Mouse (Mus musculus): Measurements from ENCODE around the gene Macf1.

DNA sequence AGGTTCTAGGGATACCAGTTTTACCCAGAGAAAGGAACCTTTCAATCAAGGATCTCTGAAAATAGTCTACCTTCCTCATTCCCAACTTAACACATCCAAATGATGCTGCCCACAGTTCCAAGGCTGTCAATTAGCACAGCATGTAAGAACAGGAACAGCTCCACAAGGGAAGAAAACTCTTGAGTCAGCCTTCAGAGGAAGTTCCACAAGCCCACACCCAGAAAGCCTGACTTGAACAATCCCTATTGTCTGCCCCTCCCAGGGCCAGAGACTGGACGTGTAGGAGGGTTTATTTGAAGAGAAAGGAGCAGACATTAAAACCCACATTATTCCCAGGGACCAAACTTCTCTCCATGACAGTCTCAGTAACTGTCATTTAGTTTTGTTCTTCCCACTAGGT, 48.7 kb downstream of the Macf1 start:
- no peak for TF ChIP-seq CTCF (IDR thresholded peaks at IDR 0.05; ENCODE audit: extremely low read depth, insufficient read length, insufficient replicate concordance, low read depth, low read length)
- no peak for TF ChIP-seq POLR2A (IDR thresholded peaks at IDR 0.05; ENCODE audit: low read depth, low read length)
